Mouse (Mus musculus) intestine, embryonic 16.5 days (tissue): ENCODE data around the gene Prlr. TPM values are rescaled to one million over a fixed set of nuclear protein-coding genes. Genes with fewer than 3 reads are reported as not detected.

ENCODE experiments used
- ATAC-seq: fragments of 200-750 bp; cut with Nextera tagmentation; 2 replicates; pipeline ENCODE4 v1.8.0; 2017; ENCODE audit warnings: moderate TSS enrichment, moderate library complexity
- H3K27ac ChIP-seq: fragments of 300-500 bp; sonication (generic); 2 replicates; pipeline ENCODE4 v1.5.1; 2014; ENCODE audit warnings: mild to moderate bottlenecking, low read length
- H3K27me3 ChIP-seq: fragments of 300-500 bp; sonication (generic); replicated peaks from 2 replicates; pipeline ENCODE4 v1.6.1; 2014; ENCODE audit warnings: low read length, control low read depth, mixed read lengths; ENCODE audit not compliant: control insufficient read depth, insufficient read depth
- H3K36me3 ChIP-seq: fragments of 300-500 bp; sonication (generic); 2 replicates; pipeline ENCODE4 v1.6.1; 2014; ENCODE audit warnings: low read length, control low read depth; ENCODE audit not compliant: control insufficient read depth, insufficient read depth
- H3K4me1 ChIP-seq: fragments of 300-500 bp; sonication (generic); 2 replicates; pipeline ENCODE4 v1.6.1; 2014; ENCODE audit warnings: low read length, control low read depth, mixed read lengths; ENCODE audit not compliant: control insufficient read depth, insufficient read depth
- H3K4me2 ChIP-seq: fragments of 300-500 bp; sonication (generic); 2 replicates; pipeline ENCODE4 v1.6.1; 2014; ENCODE audit warnings: low read depth, low read length, control low read depth
- H3K4me3 ChIP-seq: fragments of 300-500 bp; sonication (generic); 2 replicates; pipeline ENCODE4 v1.5.1; 2014; ENCODE audit warnings: mild to moderate bottlenecking, low read length
- H3K9ac ChIP-seq: fragments of 300-500 bp; sonication (generic); 2 replicates; pipeline ENCODE4 v1.6.1; 2014; ENCODE audit warnings: low read depth, low read length
- H3K9me3 ChIP-seq: fragments of 300-500 bp; sonication (generic); 2 replicates; pipeline ENCODE4 v1.6.1; 2016; ENCODE audit warnings: low read length, control low read depth; ENCODE audit not compliant: control insufficient read depth
- WGBS: fragments of 180-500 bp; shearing (Covaris S2); extraction: QIAGEN DNeasy Blood & Tissue Kit; methylation state at CpG from one replicate; pipeline ENCODE4 v1.1.7; 2014; 5-methylcytosine and 5-hydroxymethylcytosine counted together
- polyA plus RNA-seq: library from polyadenylated mRNA; unstranded; fragments of >200 nt; fragmentation: Nextera tagmentation; extraction: Ambion mirVana; gene quantifications from 2 replicates; pipeline ENCODE4 v1.2.1, GENCODE M21; 2015

Prlr gene
- polyA plus RNA-seq, 1 experiment from 2014 or later, result 45.7 TPM

DNA sequence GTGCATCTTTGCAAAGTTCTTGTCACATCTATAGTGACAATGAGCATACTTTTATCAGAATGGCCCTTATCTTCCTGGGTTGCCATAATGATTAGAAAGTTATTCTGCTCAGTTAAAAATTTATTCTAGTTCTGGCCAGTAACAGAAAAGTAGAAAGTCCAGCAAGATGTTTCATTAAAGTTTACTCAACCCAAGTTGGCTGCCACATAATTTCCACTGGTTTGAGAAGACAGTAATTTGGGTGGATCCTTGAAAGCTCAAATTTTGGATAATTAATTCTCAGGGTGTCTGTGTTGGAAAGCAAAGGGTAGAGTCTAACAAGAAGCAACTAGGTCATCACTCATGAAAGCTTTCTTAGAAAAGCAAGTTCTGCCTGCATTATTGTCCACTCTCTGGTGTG, 106.6 kb downstream of the Prlr start:
- Histone ChIP-seq H3K36me3 (no peaks in the 10 kb centered on the region), H3K4me3 (no peak overlapping the region), H3K27me3 (no peaks in the 10 kb centered on the region), H3K9me3 (no peaks in the 10 kb centered on the region), H3K27ac (no peak overlapping the region), H3K4me1 (no peaks in the 10 kb centered on the region), H3K4me2 (no peak overlapping the region), H3K9ac (no peak overlapping the region)
- no peak for ATAC-seq

DNA sequence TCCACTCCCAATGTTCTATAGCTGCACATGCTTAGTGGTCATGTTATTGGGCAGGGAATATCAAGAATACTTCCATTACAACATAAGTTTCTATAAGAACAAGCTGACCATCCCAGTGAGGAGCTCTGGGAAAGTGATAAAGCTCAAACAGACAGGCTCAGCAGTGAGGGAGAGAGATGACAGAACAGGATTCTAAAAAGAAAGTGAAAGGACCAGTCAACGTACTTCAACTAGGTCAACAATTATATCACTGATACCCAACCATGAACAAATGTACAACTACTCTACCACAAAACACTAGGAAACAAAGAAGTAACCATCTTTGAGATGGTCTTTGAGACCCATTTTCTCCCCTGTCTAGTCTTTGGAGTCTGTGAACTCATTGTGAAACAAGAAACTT, 119.5 kb downstream of the Prlr start:
- Histone ChIP-seq H3K4me3 (no peak overlapping the region), H3K4me1 (no peaks in the 10 kb centered on the region), H3K9me3 (no peaks in the 10 kb centered on the region), H3K36me3 (no peaks in the 10 kb centered on the region), H3K4me2 (no peak overlapping the region), H3K9ac (no peak overlapping the region), H3K27ac (no peak overlapping the region), H3K27me3 (no peaks in the 10 kb centered on the region)
- WGBS, result 84% methylated on average over 1 of the region's 1 CpGs
- no peak for ATAC-seq

- Histone ChIP-seq H3K27me3 (no peaks in the 10 kb centered on the region), H3K4me3 (no peak overlapping the region), H3K9ac (no peak overlapping the region), H3K4me2 (no peak overlapping the region), H3K4me1 (no peaks in the 10 kb centered on the region), H3K27ac (no peak overlapping the region), H3K9me3 (no peaks in the 10 kb centered on the region), H3K36me3 (no peaks in the 10 kb centered on the region)
- WGBS, result 58% methylated on average over 1 of the region's 1 CpGs
- ATAC-seq, result no peak
Measured at GRCm38 (mm10) chr15:10298058-10298457, 121.0 kb downstream of the Prlr start.

GRCm38 (mm10) chr15:10299467-10299866, 122.4 kb downstream of the Prlr start:
- WGBS, result 79% methylated on average over 3 of the region's 3 CpGs
- ATAC-seq, result no peak
- no peaks in the 10 kb centered on the region for H3K9me3 ChIP-seq

DNA sequence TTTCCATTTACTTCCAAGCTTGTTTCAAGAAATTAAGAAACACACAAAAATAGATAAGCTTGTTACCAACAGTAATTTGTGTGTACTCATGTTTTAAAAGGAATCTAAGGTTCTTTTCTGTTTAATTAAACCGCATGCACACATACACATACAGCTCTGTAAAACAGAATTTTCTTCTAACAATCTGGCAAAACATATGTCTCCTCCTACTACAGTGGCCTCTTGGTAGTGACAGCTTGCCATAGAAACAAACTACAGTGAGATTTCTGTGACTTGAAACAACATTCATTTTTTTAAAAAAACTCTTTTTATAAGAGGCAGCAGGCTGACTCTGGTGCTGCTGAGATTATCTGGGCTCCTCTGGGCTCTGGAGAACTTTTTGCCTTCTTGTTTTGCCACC, 129.4 kb downstream of the Prlr start:
- Histone ChIP-seq H3K36me3 (no peaks in the 10 kb centered on the region), H3K4me3 (no peak overlapping the region), H3K4me2 (no peak overlapping the region), H3K9me3 (no peaks in the 10 kb centered on the region), H3K27ac (no peak overlapping the region), H3K9ac (no peak overlapping the region), H3K4me1 (no peaks in the 10 kb centered on the region), H3K27me3 (no peaks in the 10 kb centered on the region)
- 85% methylated on average over 1 of the region's 1 CpGs for WGBS
- ATAC-seq, result no peak

More at GRCm38 (mm10) chr15:10299467-10299866, 122.4 kb downstream of the Prlr start:
- Histone ChIP-seq H3K4me2 (no peak overlapping the region), H3K27ac (no peak overlapping the region), H3K9ac (no peak overlapping the region), H3K36me3 (no peaks in the 10 kb centered on the region), H3K27me3 (no peaks in the 10 kb centered on the region), H3K4me1 (no peaks in the 10 kb centered on the region), H3K4me3 (no peak overlapping the region)

DNA sequence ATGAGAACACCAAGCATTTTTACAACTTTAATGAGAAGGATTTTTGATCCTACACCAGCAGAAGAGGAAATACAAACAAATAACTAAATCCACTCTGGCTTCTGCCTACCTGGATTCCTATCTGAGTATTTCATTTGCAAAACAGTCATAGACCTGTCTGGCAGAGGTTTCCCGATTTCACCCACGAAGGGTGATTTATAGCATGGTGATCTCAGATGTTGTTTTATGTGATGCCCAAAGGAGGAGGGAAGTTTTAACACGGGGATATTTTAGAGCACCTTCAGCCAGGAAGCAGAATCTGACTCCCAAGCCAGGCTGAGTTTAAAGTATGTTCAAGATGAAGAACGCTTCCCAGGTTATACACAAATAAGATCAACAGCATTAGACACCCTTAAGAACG, 134.8 kb downstream of the Prlr start:
- WGBS, result 59% methylated on average over 5 of the region's 5 CpGs
- Histone ChIP-seq H3K4me1 (no peaks in the 10 kb centered on the region), H3K4me3 (no peak overlapping the region), H3K9ac (no peak overlapping the region), H3K9me3 (no peaks in the 10 kb centered on the region), H3K36me3 (no peaks in the 10 kb centered on the region), H3K4me2 (no peak overlapping the region), H3K27me3 (no peaks in the 10 kb centered on the region), H3K27ac (no peak overlapping the region)
- ATAC-seq, result no peak

- H3K9ac ChIP-seq, result no peak overlapping the region
- no peak overlapping the region for H3K27ac ChIP-seq
- H3K36me3 ChIP-seq, result no peaks in the 10 kb centered on the region
- no peak overlapping the region for H3K4me3 ChIP-seq
- no peak overlapping the region for H3K4me2 ChIP-seq
- WGBS, result 47% methylated on average over 6 of the region's 7 CpGs
- H3K9me3 ChIP-seq, result no peaks in the 10 kb centered on the region
- no peaks in the 10 kb centered on the region for H3K4me1 ChIP-seq
- H3K27me3 ChIP-seq, result no peaks in the 10 kb centered on the region
- no peak for ATAC-seq
Measured at GRCm38 (mm10) chr15:10313522-10314455, 136.8 kb downstream of the Prlr start.

DNA sequence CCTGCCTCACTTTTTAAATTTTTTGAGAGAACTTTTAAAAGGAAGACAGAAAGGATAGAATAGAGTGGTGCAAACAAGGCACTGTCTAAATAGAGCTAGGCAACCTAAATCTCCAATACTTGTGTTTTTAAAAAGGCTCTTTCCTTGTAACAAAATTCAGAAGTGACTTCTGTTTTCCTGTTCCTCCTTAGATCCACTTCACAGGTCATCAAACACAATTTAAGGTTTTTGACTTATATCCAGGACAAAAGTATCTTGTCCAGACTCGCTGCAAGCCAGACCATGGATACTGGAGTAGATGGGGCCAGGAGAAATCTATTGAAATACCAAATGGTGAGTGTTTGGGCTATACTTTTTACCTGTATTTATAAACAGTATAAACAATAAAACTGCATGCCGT, 148.0 kb downstream of the Prlr start, which contains the start of gene Gm21973:
Gene Gm21973, plus strand, starts transcription at position 301 of the 400 bp plus-strand sequence.
- ATAC-seq, result no peak
- WGBS, result 88% methylated on average over 2 of the region's 2 CpGs
- H3K9ac ChIP-seq, result no peak within 1 kb of the TSS
- no peak within 1 kb of the TSS for H3K27ac ChIP-seq
- no peaks in the 10 kb centered on the region for H3K4me1 ChIP-seq
- no peaks in the 10 kb centered on the region for H3K27me3 ChIP-seq
- no peak within 1 kb of the TSS for H3K4me2 ChIP-seq
- no peaks in the 10 kb centered on the region for H3K9me3 ChIP-seq
- no peak within 1 kb of the TSS for H3K4me3 ChIP-seq
- no peaks in the 10 kb centered on the region for H3K36me3 ChIP-seq

- no peaks in the 10 kb centered on the region for H3K4me1 ChIP-seq
- WGBS, result 78% methylated on average over 3 of the region's 3 CpGs
Measured at GRCm38 (mm10) chr15:10330626-10331025, 153.6 kb downstream of the Prlr start.

More at GRCm38 (mm10) chr15:10330626-10331025, 153.6 kb downstream of the Prlr start:
- no peaks in the 10 kb centered on the region for H3K9me3 ChIP-seq
- H3K4me3 ChIP-seq, result no peak overlapping the region
- H3K27me3 ChIP-seq, result no peaks in the 10 kb centered on the region
- no peak overlapping the region for H3K27ac ChIP-seq
- H3K4me2 ChIP-seq, result no peak overlapping the region
- no peaks in the 10 kb centered on the region for H3K36me3 ChIP-seq
- no peak for ATAC-seq
- no peak overlapping the region for H3K9ac ChIP-seq
